27 mouse cellular contexts compared by ENCODE assay signal in genomic region chr2:156291998-156292397, GRCm38 (mm10).
"Had no signal": no experiment of that assay in that cellular context is flagged by ENCODE, and none has a peak within 500 bp of the region (broad histone marks: within the 10 kb centered on the region; RNA-seq: fewer than 3 reads in every experiment).

No protein-coding gene starts in this region.

- H3K27me3 ChIP-seq: limb, embryonic 12.5 days; limb, embryonic 13.5 days; limb, embryonic 15.5 days; liver, embryonic 12.5 days; liver, embryonic 13.5 days; liver, embryonic 15.5 days; lung, embryonic 15.5 days; megakaryocyte, embryonic 14.5 days; midbrain, embryonic 12.5 days; midbrain, embryonic 13.5 days; midbrain, embryonic 15.5 days; neural tube, embryonic 12.5 days had no signal

- H3K4me2 ChIP-seq: limb, embryonic 12.5 days; limb, embryonic 13.5 days; limb, embryonic 15.5 days; liver, embryonic 11.5 days; liver, embryonic 12.5 days; liver, embryonic 13.5 days; liver, embryonic 15.5 days; lung, embryonic 14.5 days; lung, embryonic 15.5 days; midbrain, embryonic 11.5 days; midbrain, embryonic 12.5 days; midbrain, embryonic 13.5 days; midbrain, embryonic 15.5 days; neural tube, embryonic 12.5 days had no signal

- DNase-seq: left cerebral cortex, postnatal 4 days; liver; liver, embryonic 13.5 days; liver, postnatal 0 days; lung, adult 18-20 months; lung, adult 2 months; lung, embryonic 14.5 days; lung, postnatal 10 days; lung, postnatal 14 days; lung, postnatal 36 days; lung, postnatal 4 days; midbrain, embryonic 14.5 days had no signal

- H3K4me3 ChIP-seq: limb, embryonic 10.5 days; limb, embryonic 12.5 days; limb, embryonic 13.5 days; limb, embryonic 15.5 days; liver, embryonic 12.5 days; liver, embryonic 13.5 days; liver, embryonic 15.5 days; lung, embryonic 15.5 days; megakaryocyte, embryonic 14.5 days; midbrain, embryonic 10.5 days; midbrain, embryonic 12.5 days; midbrain, embryonic 13.5 days; midbrain, embryonic 15.5 days; neural tube, embryonic 12.5 days had no signal
